ENCODE assay signal across 8 mouse cellular contexts in genomic region chr1:74124991-74125552, GRCm38 (mm10). TPM values are rescaled to one million over a fixed set of nuclear protein-coding genes. Genes with fewer than 3 reads are reported as not detected.
A peak's percentile ranks its signal among the peaks of the same experiment; 100 is the strongest.
DNase-seq lines count a peak whose midpoint lies in the region; ATAC-seq lines count a peak whose summit lies in the region.

Gene Rufy4 (plus strand): TSS chr1:74125541.

- intact Hi-C loops in left cerebral cortex, postnatal 14 days (cut with DNase I), result loop anchor here (2.0 to 5.0 kb wide), 3 partner anchors 43 to 222 kb away; no protein-coding TSS in a partner anchor

- DNase-seq in adipocyte (ENCODE audit: low spot score), result peak; percentile 80
- peak; percentile 55 for DNase-seq in gastrocnemius, postnatal 25 days
- DNase-seq in left cerebral cortex, postnatal 14 days (ENCODE audit: low spot score in 2 of 2), result peak; percentile 76 to 77
- peak; percentile 62 for DNase-seq in right cerebral cortex, postnatal 14 days
- DNase-seq in urinary bladder, postnatal 36 days (ENCODE audit: low spot score in 2 of 2), result peak; percentile 71 to 73

- ATAC-seq in common myeloid progenitor, adult 5-6 weeks (replicated peaks; ENCODE audit: low read depth, poor library complexity, severe bottlenecking), result peak; percentile 77
- ATAC-seq in inflammation-experienced regulatory T-cells, adult 6 months, result peak; percentile 75
- ATAC-seq in megakaryocyte-erythroid progenitor cell, adult 5-6 weeks (replicated peaks; ENCODE audit: low FRiP score, low TSS enrichment, poor library complexity, severe bottlenecking), result peak; percentile 74

RNA-seq across cellular contexts. Expression of gene Rufy4, which starts in this region (rescaled TPM):
- total RNA-seq in common myeloid progenitor, adult 5-6 weeks (2017), result 3.8 and 4.0 TPM in 2 replicates
- under 1 TPM in 1 of 2 experiments, not detected in 1; 0.16 TPM for total RNA-seq in gastrocnemius, postnatal 25 days (2021)
- not detected for polyA plus RNA-seq in inflammation-experienced regulatory T-cells, adult 6 months (2017; shearing (Covaris generic))
- under 1 TPM in 1 of 2 experiments, not detected in 1; 0.17 TPM for total RNA-seq in left cerebral cortex, postnatal 14 days (2021)
- total RNA-seq in megakaryocyte-erythroid progenitor cell, adult 5-6 weeks (2014; fragmentation: Nextera tagmentation), result not detected in 2 replicates
- total RNA-seq in megakaryocyte-erythroid progenitor cell, adult 5-6 weeks (2017), result 0.70 TPM in 1 of 2 replicates, not detected in the other

Comparison
In these comparisons a context has a peak if more than half of its experiments do, and no peak if none do; other contexts are left out.
1. Peak in every context shown above with its lines: DNase-seq and ATAC-seq.
2. Peak in DNase-seq in gastrocnemius, postnatal 25 days; RNA of the gene not detected or under 1 TPM.
3. Peak in ATAC-seq in inflammation-experienced regulatory T-cells, adult 6 months; RNA of the gene not detected or under 1 TPM.
4. Peak in DNase-seq in left cerebral cortex, postnatal 14 days; RNA of the gene not detected or under 1 TPM.
5. Peak in ATAC-seq in megakaryocyte-erythroid progenitor cell, adult 5-6 weeks; RNA of the gene not detected or under 1 TPM.